Mouse (Mus musculus) thymus, postnatal 25 days (tissue): ENCODE data around the gene Btrc.
A peak's percentile ranks its signal among the peaks of the same experiment; 100 is the strongest.

Experiments
- DNase-seq: peaks from one replicate; pipeline ENCODE4 v3.0.0; 2022

Gene Btrc

DNA sequence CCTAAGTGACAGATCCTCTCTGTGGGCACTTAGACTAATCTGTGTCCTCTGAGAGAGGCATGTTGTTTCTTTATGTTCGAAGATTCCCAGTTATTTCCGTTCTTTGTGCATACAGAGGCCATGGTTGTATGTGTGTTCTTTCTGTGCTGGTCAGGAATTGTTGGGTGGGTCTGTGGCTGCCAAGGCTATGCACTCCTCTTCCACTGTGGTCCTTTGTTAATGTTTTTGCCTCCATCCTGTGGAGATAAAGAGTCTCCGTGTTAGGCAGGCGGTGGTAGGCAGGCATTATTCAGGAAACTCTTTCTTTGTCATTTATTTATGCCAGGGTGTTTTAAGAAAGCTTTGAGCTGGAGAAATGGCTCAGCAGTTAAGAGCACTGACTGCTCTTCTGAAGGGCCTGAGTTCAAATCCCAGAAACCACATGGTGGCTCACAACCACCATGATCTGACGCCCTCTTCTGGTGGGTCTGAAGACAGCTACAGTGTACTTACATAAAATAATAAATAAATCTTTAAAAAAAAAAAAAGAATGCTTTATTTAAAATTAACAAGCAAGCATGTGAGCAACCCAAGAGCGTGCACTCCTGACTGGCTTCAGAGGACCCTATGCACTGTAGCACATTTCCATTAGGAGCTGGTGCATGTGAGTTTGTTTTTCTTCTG lies 67.6 kb downstream of the Btrc start:
- no peak for DNase-seq

DNA sequence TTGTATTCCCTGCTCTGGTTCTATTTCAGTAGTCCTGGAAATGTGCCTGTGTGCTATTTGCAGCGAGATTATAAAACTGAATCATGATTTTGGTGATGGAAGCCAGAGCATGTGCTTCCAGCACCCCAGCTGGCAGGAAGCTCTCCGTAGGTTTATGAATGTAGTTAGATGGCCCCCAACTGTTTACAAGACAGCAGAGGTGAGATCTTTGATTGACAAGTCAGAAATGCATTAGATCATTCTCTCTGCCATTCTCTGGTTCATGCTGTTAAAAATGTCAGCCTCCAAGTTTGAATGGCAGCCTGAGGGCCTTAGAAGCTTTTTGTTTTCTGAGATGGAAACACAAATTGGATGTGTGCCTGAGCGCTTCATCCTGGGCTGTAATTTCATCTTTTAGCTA lies 68.8 kb downstream of the Btrc start:
- DNase-seq: no peak

DNA sequence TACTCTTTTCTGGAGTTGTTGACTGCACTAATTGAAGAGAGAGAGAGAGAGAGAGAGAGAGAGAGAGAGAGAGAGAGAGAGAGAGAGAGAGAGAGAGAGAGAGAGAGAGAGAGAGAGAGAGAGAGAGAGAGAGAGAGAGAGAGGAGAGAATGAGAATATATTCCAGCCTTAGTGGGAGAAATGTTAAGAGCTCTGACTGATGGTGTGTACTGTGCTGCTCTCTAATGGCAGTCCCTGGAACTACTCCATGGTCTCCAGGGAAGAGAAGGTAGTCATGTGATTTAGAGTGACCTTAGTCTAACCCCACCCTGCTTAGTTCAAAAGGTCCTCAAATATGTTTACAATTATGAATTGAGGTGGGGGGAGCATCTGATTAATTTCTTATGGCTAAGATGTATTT lies 72.5 kb downstream of the Btrc start:
- DNase-seq: peak; percentile 63

DNA sequence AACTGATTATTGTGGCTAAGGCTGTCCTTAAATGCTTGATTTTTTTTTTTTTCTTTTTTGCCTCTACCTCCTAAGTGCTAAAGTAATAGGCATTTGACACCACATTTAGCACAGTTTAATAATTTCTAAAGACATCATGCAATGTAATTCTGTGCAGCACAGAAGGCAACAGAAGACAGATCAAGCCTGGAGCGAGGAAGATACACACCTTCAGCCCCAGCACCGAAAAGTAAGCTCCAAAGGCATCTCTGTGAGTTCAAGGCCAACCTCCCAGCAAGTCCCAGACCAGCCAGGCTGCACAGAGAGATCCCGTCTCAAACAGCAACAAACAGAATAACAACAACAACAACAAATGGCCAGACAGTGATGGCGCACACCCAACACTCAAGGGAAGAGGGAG lies 73.6 kb downstream of the Btrc start:
- DNase-seq: no peak

DNA sequence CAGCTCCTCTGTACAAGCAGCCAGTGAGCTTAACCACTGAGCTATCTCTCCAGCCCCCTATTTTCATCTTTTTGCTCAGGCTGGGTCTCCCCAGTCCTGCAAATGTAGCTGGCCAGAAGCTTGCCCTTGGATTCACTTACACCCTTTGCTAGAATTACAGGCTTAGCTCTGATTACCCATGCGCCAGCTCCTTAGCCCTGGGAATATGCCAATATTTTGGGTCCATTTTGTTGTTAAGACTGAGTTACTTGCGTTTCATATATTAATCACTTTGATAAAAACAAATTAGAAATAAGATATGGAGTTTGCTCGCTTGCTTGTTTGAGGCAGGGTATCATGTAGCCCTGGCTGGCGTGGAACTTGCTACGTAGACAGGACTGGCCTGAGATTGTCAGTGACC lies 74.7 kb downstream of the Btrc start:
- DNase-seq: no peak

DNA sequence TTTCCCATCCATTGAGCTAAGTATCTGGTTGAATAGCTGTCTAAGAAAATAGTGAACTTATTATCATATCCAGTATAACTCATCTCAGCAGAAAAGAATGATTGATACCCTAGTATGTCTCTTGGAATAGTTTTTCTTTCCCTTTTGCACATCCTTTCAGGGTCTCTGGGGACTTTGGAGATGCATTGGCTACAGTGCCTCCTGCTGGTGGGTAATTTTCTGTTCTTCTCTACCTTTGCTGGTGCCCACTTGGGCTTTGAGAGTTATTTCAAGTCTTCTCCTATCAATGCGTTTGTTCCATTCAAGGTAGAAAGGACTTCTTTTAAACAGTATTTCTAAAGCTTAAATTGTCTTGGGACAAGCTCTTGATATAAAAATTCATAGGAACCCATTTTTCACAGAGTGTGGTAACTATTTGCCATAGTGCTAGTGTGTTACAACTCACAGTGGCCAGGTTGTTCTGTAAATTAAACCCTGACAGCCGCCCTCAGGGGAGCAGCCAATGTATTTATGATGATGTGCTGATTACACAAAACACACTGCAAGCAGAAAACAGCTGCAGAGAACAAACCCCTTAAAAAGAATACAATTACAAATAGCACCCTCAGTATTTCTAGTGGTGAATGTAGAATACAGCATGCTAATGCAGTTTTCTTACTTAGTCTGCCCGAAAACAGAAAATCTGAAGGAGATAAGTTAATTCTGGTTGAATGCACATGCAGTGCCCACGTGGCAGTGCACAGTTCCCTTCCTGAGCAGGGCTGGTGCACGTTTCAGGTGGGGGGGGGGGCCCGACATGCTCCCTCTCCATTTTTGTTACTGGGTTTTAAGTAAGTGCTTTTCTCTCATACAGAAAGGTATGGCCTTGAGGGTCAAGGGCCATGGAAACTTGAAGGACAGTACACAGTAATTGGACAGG lies 75.7 kb downstream of the Btrc start:
- DNase-seq: peak; percentile 11

DNA sequence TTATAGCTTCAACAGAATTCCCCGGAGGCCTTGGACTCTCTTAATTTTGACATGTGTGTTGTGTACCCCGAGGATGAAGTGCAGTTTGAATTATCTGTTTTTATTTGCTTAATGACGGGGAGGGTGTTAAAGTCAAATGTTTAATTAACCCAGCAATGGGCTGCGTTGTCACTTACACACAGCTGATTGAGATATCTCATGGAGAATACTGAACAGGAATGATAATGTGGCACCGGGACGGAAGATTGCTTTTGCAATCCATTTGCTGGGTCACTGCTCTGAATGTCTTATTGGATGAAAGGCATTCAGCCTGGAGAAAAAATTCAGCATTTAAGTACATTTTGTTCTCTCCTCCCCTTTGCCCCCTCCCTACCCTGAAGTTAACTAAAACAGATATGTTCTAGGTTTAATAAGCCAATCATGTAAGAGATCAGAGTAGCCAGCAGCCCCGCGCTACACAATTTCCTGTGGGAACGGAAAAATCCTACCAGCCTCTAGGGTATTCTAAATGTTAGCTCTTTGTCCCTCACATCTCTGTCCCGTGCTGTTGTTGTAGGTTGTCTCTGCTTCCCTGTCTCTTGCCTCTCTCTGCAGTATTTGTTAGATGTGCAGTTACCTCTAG lies 77.1 kb downstream of the Btrc start:
- no peak for DNase-seq

DNA sequence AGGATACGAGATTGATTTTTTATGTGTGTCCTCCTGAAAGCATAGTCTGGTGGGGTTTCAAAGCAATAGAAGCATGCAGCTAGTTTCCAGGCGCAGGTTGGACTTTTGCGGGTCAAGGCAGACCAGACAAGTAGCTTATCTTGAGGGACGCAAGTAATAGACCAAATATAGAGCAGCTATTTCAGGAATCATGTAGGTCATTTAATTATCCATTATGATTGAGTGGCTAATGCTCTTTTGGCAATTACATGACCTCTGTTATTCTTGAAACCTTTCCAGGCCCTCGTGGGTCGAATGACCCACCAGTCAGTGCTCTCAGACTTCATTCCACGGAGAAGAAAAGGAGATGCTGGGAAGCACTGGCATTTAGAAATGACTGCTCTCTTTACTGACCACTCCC lies 78.2 kb downstream of the Btrc start:
- DNase-seq: no peak

DNA sequence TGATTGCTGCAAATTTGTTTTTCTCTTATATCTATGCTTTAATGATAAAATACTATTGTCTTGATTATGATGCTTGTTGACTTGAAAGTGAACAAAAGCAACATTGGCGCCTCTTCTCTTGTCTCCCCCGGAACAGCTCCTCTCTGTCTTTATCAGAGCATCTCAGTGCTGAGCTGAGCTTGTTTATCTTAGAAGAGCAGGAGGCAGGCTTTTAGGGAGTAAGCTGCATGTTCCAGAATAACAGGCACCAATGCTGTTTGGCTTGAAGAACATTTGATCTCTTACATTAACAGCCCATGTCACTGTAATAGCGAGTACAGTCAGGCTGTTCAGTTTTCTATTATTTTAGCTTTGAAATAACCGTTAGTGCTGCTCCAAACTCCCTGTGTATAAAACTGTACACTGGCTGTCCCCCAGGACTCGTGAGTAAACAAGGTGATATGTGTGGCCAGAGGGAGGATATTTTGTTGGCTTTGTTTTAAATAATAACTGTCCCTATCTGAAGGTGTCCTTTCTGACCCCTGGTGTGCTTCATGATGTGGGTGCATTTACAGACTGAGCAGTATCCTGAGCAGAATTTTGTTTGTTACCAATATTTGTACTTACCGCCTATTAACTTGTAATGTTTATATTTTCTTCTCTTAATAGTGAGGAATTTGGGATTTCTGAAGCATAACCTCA lies 81.9 kb downstream of the Btrc start:
- no peak for DNase-seq

DNA sequence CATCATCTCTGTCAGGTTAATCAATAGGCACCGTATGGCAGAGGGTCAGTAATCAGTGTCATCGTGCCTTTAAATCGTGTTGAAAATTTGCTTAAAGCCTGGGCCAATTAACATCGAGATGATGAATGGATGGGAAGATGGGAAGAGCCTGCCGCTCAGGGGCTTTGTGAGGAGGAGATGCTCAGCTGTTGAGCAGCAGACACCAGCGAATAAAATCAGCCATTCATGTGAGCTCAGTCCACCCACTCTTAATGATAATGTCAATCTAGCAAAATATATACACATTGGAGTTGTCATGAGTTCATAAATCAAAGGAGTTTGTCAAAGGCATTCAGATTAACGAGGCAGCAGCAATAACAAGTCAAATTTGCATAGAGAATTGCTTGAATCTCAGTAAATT lies 83.1 kb downstream of the Btrc start:
- no peak for DNase-seq

DNA sequence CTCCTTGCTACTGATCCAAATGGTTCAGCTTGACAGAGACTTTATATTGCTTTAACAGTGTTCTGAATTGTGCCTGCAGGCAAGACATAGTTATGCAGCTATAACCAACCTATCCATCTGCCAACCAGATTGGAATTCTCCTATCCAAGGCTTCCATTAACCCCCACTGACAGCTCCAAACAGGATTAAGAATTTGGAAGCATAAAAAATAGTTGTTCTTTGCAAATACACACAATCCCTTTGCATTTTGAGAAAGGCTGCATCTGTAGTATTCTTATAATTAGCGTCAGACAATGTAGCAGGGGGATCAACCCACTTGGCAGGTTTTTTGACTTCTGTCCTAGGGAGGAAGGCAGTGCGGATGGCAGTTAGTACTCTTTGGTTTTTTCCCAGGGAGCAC lies 83.7 kb downstream of the Btrc start:
- DNase-seq: no peak

DNA sequence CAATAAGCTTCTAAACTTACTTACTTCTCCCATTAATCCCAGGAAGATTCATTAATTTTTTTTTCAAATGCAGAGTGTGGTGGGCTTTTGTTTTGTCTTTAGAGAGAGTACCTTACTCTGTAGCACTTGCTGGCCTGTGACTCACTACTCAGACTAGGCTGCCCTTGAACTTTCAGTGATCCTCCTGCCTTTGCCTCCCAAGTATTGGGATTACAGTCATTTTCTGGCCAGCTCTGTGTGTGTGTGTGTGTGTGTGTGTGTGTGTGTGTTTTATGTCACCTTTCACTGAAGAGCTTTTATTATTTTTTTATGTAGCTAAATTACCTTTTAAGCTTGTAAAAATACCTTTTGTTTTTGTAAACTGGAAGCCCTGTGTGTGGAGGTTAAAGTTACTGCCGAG lies 84.4 kb downstream of the Btrc start:
- DNase-seq: no peak

DNA sequence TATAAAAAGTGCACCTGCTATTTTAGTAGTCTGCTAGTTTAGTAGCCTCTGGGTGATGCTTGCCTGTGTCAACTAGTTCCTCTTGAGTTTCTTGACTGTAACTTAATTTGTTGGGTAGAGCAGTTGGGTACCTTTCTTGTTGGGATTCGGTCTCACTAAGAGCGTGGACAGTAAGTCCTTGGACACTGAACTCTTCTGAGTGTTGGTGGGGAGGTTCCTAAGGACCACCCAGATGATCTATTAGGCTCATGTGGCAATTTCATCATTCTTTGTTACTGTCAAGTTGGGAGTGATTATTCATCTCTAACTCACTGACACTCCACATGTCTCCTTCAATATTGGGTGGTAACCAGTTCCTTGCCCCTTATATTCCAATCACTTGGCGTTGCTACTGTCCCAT lies 90.9 kb downstream of the Btrc start:
- DNase-seq: no peak

DNA sequence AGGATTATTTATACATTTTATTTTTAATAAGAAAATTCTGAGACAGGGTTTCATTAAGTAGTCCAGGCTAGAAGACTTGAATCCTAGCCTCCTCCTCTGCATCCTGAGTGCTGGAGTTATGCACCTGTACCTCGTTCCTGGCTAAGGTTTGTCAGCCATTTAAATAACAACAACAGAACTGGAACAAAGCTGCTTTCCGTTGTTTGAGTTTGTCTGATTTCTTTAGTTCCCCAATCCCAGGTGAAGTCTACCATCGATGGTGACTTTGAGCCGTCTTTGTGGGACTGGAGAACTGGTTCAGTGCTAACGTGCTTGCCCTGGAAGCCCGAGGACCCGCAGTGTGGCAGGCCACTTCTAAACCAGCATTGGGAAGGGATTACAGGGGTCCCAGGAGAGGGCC lies 93.4 kb downstream of the Btrc start:
- no peak for DNase-seq

DNA sequence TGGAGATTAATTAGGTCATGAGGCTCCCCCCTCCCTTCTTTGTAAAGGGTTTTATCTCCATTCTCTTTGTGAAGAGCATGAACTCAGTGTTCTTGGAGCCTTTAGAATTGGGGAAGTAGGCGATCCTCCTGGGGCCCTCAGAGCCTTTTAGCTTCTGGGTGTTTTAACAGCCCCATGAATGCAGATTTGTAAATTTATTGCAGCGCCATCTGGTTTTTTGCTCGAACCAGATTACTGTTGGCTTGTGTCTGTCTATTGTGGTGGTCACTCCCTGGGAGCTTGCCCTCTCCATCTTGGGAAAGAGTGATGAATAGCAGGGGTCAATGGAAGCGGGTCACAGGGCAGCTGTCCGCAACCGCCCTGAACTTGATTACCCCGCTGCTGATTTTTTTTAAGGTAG lies 95.2 kb downstream of the Btrc start:
- no peak for DNase-seq

DNA sequence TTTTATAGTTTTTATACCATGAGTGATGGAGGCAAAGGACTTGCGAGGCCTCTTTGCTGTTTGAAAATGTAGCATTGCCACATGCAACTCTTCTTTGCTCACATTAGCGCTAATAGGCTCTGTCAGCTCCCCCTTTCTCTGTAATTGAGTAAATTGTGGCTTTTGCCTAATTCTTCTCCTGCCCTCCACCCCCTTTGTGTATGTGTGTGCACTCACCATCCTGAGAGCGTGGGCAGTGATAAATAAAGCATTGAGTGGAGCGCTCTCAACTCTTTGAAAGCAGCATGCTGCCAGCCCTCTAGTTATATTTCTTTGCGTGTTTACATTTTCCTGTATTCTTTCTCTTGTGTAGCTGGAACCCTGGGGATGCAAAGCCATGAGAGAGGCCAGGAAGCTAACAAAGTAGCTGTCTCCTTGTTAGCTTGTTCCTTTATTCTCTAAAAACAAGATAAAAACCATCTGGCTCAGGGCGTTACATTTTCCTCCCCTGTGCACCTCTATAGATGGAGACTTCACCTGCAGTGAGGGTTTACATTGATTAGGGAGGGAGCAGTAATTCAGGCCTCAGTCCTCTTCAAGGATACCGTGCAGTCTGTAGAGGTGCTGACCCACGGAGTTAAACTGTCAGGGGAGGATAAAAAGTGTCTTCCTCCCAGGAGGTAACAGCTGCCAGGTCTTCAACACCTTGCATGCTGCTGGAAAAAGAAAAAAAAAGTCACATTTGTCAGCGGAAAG lies 96.6 kb downstream of the Btrc start:
- DNase-seq: no peak

DNA sequence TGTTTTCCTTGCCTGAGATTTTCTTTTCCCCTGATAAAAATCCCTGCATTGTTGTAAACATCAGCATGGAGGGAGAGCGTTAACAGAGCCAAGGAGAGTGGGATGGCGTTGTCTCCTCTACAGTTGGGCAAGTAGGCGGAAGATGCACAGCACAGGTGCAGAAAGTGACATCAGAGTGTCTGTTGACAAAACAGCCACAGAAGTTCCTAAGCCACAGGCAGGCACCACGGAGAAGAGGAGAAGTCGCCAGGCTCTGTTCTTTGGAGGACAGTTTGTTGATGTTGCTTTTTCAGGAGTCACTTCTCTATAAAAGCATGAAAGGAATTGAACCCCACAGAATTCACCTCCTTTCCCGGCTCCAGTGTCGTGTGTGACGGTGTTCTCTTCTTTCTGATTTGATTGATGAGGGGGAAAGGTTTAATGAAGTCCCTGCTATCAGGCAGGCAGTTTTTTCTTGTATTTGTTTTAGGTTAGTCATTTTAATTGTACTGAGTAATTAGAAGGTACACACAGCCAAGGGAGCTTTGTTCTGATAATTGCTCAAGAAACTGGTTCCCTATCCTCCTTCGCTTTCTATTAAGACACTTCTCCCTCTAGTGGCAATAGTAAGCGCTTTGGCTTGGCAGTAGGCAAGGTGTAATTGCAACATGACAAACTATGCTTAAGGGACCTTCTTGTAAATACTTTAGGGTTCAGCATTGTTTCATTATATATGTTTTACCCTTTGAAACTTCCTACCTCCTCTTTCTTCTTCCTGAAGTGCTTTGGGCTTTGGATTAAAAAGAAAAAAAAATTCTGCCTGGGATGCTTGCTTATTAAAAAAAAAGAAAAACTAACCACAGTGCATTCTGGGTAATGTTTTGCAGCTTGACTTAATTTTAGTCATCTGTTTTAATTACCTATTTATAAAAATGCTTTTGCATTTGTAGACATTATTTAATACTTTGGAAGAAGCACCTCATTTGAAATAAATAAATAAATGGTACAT lies 97.5 kb downstream of the Btrc start:
- peak; percentile 30 for DNase-seq

DNA sequence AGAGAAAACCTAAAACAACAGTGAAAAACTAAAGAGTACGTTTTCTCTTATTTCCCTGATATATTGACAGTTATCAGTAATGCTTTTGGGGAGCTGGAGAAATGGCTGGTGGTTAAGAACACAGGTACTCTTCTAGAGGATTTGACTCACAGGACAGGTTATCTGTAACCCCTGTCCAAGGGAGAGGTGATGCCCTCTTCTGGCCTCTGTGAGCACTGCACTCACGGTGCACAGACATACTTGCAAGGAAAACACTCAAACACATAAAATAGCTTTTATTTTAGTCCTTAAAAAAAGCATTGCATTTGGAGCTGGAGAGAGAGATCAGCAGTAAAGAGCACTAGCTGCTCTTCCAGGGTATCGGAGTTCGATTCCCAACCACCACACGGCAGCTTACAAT lies 106.2 kb downstream of the Btrc start:
- no peak for DNase-seq

DNA sequence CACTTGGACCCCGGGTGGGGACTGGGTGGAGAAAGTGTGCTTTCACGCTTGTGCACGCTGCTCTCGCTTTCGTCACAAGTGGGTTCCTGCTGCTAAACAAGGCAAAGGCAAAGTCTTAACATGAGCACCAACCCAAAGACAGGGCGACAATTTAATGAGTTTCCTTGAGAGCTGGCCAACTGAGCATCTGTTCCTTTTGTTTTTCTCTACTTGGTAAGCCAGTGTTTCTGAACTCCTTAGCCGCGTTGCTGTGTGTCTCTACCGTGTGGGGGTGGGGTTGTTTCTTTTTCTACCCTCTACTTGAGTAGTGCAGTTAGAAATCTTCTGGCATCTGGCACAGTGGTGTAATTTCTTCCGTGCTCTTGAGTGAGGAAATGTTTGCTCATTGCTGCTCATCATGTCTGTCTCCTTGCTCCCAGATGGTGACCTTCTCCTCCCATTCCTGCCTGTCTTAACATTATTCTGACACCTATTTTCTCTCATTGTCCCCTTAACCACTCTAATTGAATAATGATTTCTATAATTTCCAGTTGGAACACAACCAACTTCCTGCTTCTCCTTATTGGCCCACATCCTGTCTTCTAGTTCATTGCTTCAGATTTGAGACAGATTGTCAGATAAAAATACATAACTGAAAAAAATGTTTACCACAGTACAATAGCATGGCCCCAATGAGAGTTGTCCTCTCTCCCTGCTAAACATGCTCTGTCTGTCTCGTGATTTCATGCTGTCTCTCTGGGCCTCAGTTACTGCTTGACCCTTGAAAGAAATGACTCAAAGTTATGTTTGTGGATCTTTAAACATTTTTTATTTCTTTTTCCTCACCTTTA lies 109.4 kb downstream of the Btrc start:
- DNase-seq: peak; percentile 55

DNA sequence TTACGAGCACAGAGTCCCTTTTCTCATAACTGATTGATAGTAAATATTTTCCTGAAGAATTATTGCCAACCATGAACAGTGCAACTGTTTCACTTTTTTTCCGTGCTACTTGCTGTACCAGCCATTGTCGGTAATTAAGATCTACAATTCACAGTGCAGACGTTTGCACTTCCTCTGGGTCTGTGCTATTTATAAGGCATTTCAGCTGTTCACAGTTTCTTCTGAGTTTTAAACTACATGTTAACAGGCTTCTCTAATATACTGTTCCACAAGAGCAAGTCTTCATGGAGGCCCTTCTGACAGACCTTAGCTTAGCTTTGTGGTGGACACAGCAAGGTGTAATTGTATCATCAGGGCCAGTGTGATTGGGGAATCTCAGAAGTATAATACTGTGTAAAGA lies 111.2 kb downstream of the Btrc start:
- DNase-seq: no peak
